Mouse (Mus musculus) lung, postnatal 25 days (tissue): ENCODE results near the gene Pate3.
"Not testable (repeated sequence)": the region's sequence is repeated elsewhere in the genome, so short reads cannot be mapped to it uniquely, and the experiment has no call there.

ENCODE experiments used
- DNase-seq: peaks from one replicate; pipeline ENCODE4 v3.0.0; 2022; ENCODE audit warnings: low spot score

Pate3 gene

GRCm38 (mm10) chr9:35648102-35648501 is at the start of gene Pate3:
TSS of gene Pate3 (minus strand) at chr9:35648202.
- no peak for DNase-seq

GRCm38 (mm10) chr9:35691924-35692323 is 43.9 kb upstream of the Pate3 start:
- no peak for DNase-seq

- DNase-seq = peak; percentile 46
These were observed 39.0 kb upstream of the Pate3 start, which contains the start of gene Pate1 for GRCm38 (mm10) chr9:35687013-35687412. TSS of gene Pate1 (minus strand) at chr9:35687390.

- no peak for DNase-seq
These were observed 25.6 kb upstream of the Pate3 start for GRCm38 (mm10) chr9:35673557-35673956.

- no peak for DNase-seq
These were observed 15.0 kb downstream of the Pate3 start for GRCm38 (mm10) chr9:35632981-35633380.

- DNase-seq = not testable (repeated sequence)
These were observed 31.2 kb downstream of the Pate3 start for GRCm38 (mm10) chr9:35616784-35617183.

GRCm38 (mm10) chr9:35614005-35614404 is 34.0 kb downstream of the Pate3 start:
- DNase-seq = no peak

GRCm38 (mm10) chr9:35611841-35612240 is 36.2 kb downstream of the Pate3 start, which contains the start of gene Pate4:
TSS of gene Pate4 (minus strand) at chr9:35611941.
- no peak for DNase-seq

GRCm38 (mm10) chr9:35607647-35608405 is 40.2 kb downstream of the Pate3 start:
- no peak for DNase-seq
